Mouse (Mus musculus) erythroid progenitor cell, adult 5-6 weeks (primary cell): ENCODE measurements around the gene Nop9. TPM values are rescaled to one million over a fixed set of nuclear protein-coding genes. Genes with fewer than 3 reads are reported as not detected.
A peak's percentile ranks its signal among the peaks of the same experiment; 100 is the strongest.

Experiments
- ATAC-seq: replicated peaks from 2 replicates; pipeline ENCODE4 v1.8.0; 2016; ENCODE audit warnings: moderate number of reproducible peaks, mild to moderate bottlenecking, moderate TSS enrichment, inconsistent platforms; ENCODE audit not compliant: poor library complexity, low FRiP score, severe bottlenecking
- total RNA-seq, 2 experiments: library from RNA; stranded (forward) in 1 of 2; stranded (reverse) in 1 of 2; fragments of 150-400 nt in 1 of 2; fragments of 186-747, 209-891 nt in 1 of 2; gene quantifications; 2 replicates each; pipeline versions ENCODE4 v1.2.3 to v1.2.4; 2015 to 2017; ENCODE audit warnings: low replicate concordance in 2 of 2

The Nop9 gene
- 5.9 and 8.6 TPM in 2 replicates for total RNA-seq (2015; ENCODE audit: low replicate concordance)
- 7.2 and 11.7 TPM in 2 replicates for total RNA-seq (2017; ENCODE audit: low replicate concordance)

GRCm38 (mm10) chr14:55745180-55745860, at the start of gene Nop9, which contains the start of gene Dhrs1:
Nop9 (plus strand) TSS chr14:55745693.
Dhrs1 (minus strand) TSS chr14:55745690.
- peak; percentile 81 for ATAC-seq

- ATAC-seq = no peak
These were observed 48.3 kb upstream of the Nop9 start for GRCm38 (mm10) chr14:55697226-55697625.

DNA sequence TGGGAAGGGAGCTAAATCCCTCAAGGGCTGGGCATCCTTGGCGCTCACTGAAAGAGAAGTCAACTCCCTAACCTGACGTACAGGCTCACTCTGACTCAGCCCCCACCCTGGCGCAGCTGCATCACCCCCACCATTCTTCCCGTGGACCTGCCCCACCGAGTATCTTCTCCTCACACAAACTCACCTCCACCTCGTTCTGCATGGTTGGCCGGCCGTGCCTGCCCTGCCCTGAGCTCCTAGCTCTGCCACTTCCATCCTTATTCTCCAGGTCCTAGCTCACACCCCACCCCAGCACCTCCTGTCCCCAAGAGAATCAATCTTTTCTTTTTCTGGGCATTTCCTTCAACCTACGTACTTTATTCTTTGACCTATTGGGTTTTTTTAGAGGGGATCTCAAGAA, 44.4 kb upstream of the Nop9 start:
- ATAC-seq = no peak

DNA sequence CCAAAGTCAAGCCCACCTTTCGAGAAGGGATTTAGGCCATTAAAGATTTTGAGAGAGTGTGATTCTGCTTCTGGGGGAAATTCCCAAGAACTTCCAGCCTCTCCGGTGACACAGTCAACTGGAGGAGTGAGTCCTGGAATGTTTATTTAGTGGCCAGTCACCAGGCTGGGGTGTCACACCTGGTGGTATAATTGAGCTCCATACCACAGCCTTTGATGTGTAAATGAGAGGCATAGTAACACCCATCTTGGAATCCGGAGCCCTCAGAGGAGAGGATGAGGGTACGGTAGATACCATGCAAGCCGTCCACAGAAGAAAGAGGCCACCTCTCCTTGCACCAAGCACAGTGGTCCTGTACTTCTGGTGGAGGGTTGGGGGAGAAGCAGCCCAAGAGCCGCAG, 42.7 kb upstream of the Nop9 start:
- ATAC-seq = no peak

DNA sequence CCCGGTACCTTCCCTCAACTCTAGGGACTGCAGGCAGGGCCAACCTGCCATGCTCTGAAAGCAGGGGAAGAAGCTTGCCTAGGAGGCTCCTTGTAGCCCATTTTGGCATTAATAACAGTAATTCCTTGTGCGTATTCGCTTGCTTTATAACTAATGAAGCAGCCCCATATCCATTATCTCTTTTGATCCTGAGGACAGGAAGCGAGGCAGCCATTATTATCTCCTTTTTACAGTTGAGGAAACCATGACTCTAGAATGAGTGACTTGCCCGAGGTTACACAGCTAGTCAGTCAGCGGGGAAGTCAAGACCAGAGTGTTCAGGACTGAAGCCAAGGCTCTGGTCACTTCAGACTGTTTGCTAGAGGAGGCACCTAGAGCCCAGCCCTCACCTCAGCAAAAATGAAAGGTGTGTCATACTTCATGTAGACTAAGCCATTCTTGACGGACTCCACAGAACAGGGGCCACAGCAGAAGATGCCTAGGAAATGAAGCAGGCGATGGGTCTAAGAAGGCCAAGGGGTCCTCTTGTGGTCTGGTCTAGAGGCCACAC, 39.4 kb upstream of the Nop9 start:
- ATAC-seq = no peak

DNA sequence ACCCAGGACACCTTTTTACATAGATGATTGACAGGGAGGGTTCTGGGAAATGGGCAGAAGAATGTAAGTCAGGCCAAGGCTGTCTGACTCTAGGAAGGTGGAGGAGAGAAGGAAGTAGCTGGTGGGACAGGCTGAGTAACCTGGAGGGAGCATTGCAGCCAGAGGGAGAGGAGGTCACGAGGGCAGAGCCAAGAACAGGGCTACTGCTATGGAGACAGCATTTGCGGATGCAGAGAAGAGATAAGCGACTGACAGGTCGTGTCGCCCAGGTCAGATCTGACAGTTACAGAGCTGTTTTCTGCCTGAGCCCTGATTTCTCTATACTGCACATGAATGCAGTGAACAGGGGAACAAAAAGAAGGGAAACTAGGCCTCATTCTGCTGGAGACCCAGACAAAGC, 38.1 kb upstream of the Nop9 start:
- no peak for ATAC-seq

GRCm38 (mm10) chr14:55709509-55709908, 36.0 kb upstream of the Nop9 start:
- ATAC-seq = no peak

- no peak for ATAC-seq
These were observed 33.7 kb upstream of the Nop9 start for GRCm38 (mm10) chr14:55711786-55712185.

DNA sequence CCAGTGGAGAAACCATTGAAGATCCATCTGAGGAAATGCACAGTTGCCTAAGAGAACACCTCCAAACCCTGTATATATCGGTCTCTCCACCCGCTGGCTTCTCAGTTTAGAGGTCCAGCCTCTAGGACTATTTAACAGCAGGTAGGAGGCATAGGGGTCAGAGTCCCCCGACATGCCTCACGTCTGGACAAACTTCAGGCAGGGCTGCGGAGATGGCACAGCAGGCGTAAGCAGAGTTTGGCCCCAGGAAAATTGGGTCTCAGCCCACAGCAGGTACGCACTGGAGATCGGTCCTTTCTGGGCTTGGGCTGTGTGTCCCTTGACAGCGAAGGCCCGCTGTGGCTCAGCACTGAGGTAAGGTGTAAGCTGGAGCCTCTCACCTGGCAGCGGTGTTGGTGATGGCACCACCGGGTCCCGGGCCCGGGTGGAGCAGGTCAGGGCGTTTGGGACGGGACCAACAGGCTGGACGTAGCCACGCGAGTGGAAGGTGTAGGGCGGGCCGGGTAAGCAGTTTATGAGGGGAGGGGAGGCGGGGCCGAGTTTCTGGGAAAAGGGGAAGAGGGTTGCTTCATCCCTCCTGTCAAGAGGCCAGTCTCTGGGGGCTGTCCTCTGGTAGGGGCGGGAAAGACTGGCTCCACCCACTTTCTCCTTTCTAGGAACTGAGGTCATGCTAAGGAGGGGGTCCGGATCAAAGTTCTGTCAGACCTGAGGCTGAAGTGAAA, 32.3 kb upstream of the Nop9 start:
- ATAC-seq = no peak

- ATAC-seq = no peak
These were observed 31.8 kb upstream of the Nop9 start, which contains the start of gene Tgm1 for GRCm38 (mm10) chr14:55713729-55714122. Tgm1 (minus strand) TSS chr14:55713926.

- ATAC-seq = no peak
These were observed 30.6 kb upstream of the Nop9 start for GRCm38 (mm10) chr14:55714893-55715292.

- no peak for ATAC-seq
These were observed 29.2 kb upstream of the Nop9 start for GRCm38 (mm10) chr14:55716271-55716670.

DNA sequence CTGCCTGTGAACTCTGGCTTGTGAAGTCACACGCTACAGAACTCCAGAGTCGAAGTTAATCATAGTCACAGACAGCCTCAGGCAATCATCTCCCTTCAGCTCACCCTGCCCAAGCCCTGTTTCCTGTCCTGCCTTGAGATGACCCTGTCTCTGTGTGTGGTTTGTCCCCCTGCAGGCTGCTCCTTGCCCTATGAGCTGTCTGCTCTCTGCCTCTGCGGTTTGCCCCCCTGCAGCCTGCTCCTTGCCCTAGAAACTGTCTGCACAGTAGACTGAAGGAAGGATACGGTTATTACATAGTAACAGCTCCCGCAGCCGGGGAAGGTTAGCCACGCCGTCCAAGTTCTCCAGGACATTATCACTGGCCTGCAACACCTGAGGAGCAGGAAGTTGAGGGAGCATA, 28.6 kb upstream of the Nop9 start:
- ATAC-seq = no peak

- no peak for ATAC-seq
These were observed 25.8 kb upstream of the Nop9 start for GRCm38 (mm10) chr14:55719737-55720136.

DNA sequence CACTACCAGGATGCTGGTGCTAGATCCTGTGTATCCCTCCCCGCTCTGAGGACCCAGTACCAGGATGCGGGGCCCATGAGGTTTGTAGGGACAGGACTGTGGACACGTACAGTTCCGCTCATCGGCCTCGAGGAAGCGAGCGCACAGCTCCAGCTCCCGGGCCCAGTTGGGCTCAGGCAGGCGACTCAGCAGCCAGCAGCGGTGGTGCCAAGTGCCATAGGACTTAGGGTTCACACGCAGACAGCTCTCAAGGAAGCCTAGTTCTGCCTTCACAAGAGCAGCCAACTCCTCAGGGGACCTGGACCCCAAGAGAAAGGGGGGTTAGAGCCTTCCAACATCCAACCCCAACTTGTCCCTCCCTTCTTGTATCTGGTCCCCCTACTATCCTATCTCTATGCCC, 24.8 kb upstream of the Nop9 start:
- ATAC-seq = no peak

- no peak for ATAC-seq
These were observed 24.4 kb upstream of the Nop9 start for GRCm38 (mm10) chr14:55721076-55721475.

- peak; percentile 92 for ATAC-seq
These were observed 23.6 kb upstream of the Nop9 start, which contains the start of gene Rabggta for GRCm38 (mm10) chr14:55721700-55722437. Rabggta (minus strand) TSS chr14:55722263.

DNA sequence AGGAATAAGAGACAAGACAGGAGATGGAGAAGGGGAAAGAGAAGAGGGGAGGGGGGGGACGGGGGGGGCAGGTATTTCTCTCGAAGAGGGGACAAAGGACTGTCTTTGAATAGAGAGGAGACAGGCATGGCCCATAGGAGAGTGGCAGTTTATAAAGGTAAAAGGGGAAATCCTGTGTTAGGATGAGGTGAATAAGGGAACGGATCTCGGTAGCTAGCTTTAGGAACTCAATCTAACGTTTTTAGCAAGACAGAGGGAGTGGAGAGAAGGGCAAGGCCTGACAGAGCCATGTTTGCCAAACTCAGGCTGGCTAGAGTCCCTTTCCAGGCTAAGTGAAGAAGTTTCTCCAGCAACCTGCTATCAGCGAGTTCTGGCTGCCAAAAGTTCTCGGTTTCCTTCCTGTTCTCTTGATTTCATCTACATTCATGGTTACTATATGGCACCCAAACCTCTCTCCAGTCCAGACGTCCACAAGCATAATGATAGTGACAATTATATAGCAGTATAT, 23.0 kb upstream of the Nop9 start:
- no peak for ATAC-seq

GRCm38 (mm10) chr14:55723433-55723832, 22.1 kb upstream of the Nop9 start:
- ATAC-seq = peak; percentile 56

DNA sequence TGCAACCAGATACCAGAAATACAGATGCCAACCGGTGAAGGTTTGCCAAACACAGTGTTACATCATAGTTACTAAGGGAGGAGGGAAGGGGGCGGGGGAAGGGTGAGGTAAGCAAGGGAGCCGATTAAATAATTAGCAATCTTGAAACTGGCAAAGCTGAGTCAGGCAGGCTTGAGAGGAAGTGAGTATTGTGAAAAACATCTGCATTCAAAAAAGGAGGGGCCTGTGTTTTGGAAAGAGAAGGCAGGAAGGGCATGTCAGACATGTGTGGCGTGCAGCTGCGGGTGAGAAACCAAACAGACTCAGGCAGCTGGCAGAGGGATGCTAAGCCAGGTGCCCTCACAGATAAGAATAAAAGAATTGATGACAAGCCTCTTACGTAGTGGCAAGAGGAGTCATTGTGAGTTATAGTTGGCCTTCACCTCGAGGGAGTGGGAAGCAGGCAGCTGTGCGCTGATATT, 21.1 kb upstream of the Nop9 start:
- no peak for ATAC-seq
